Mouse (Mus musculus) gastrocnemius, adult 2 months (tissue): ENCODE measurements around the gene Vmn1r185. TPM values are rescaled to one million over a fixed set of nuclear protein-coding genes. Genes with fewer than 3 reads are reported as not detected.
"Not testable (repeated sequence)": the region's sequence is repeated elsewhere in the genome, so short reads cannot be mapped to it uniquely, and the experiment has no call there.

Source experiments
- DNase-seq: peaks from one replicate; pipeline ENCODE4 v3.0.0; 2022
- H3K27ac ChIP-seq: fragments of 200-600 bp; 2 replicates; pipeline ENCODE4 v1.8.1; 2022; ENCODE audit warnings: mild to moderate bottlenecking
- H3K4me3 ChIP-seq: fragments of 200-600 bp; 2 replicates; pipeline ENCODE4 v1.8.1; 2022; ENCODE audit warnings: mild to moderate bottlenecking, moderate library complexity
- CTCF ChIP-seq: fragments of 200-600 bp; IDR thresholded peaks from 2 replicates; pipeline ENCODE4 v1.8.1; 2022; ENCODE audit warnings: antibody characterized with exemption, mild to moderate bottlenecking, moderate library complexity
- intact Hi-C: fragments of 180-260 bp; cut with DNase I; formaldehyde crosslinking; loops from one replicate; pipeline ENCODE4 v1.15.1; 2025
- long read RNA-seq, 2 experiments: library from polyadenylated mRNA; stranded (forward); transcript quantifications; one replicate each; pipeline ENCODE4 v2.0.0; 2021
- total RNA-seq, 2 experiments: library from RNA; stranded (reverse); gene quantifications; 2 replicates each; pipeline ENCODE4 v1.2.3; 2021

The Vmn1r185 gene
- not detected for total RNA-seq
- long read RNA-seq, experiment 1 = 0 reads
- long read RNA-seq, experiment 2 = 0 reads

DNA sequence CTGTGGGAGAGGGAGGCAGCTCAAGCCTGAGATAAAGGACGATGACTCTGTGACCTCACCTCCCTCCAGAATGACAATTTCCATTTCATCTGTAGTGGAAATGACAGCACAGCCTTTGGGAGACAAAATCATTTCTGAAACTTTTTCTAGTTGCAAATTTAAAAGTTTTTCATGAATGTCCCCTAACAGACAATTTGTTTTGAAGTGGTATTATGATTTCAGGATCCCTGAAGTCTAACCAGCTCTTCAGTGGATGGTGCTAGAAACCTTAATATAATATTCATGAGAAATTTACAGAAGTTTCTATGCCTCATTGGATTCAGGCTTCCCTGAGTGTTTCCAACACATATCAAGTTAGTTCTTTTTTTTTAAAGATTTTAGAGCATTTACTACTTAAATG, at the start of gene Vmn1r185:
TSS of gene Vmn1r185 (minus strand) at position 101 of the 400 bp plus-strand sequence.
- DNase-seq, H3K4me3 ChIP-seq, H3K27ac ChIP-seq, intact Hi-C loops: not testable (repeated sequence)

DNA sequence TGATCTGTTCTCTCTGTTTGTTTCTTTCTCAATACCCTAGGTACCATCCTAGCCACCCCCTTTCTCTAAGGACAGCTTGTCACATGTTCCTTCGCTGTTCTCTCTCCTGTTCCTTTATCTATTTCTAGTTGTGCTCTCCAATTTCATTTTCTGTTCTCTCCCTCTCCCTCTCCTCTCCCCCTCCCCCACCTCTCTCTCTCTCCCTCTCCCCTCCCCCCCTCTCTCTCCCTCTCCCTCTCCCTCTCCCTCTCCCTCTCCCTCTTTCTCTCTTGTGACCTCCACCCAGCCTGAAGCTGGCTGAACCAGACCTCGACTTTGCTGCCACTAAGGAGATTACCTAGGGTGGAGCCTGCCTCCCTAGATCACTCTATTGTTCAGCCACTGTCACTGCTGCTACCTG, 49.2 kb upstream of the Vmn1r185 start:
- intact Hi-C loops, DNase-seq, H3K4me3 ChIP-seq, H3K27ac ChIP-seq: not testable (repeated sequence)

DNA sequence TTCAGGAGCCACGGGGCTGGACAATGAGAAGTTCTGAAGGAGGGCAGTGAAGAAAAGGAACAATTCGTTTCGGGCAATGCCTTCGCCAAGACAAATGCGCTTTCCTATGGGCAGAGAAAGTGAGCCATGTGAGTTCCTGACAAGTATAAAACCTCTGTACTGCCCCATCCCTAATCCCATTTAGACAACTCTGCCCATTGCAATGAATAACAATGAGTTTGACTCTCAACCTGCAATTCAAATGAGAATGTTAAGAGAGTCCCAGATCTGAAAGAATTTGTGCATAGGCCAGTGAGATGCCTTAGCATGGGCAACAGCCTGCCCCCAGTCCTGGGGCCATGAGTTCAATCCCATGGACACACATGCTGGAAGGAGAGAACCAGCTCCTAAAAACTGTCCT, 47.7 kb upstream of the Vmn1r185 start:
- Histone ChIP-seq H3K27ac (no peak overlapping the region), H3K4me3 (no peak overlapping the region)
- intact Hi-C loops = no loop called here
- no peak for DNase-seq
- no peak for TF ChIP-seq CTCF

DNA sequence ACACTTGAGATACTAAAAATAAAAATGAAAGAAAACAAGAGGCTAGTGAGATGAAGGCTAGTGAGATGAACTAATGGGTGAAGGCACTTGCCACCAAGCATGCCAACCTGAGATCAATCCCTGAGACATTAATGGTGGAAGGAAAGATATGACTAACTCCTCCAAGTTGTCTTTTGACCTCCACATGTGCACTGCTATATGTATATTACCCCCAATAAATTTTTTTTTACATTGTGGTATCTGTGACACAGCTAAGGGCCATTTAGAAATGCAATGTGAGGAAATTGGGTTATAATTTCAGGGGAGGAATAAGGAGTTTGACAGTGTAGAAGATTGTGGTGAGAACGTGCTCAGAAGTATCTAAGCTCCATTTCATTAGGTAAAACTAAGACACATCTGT, 28.5 kb downstream of the Vmn1r185 start:
- H3K27ac ChIP-seq = no peak overlapping the region
- intact Hi-C loops = no loop called here
- TF ChIP-seq CTCF = no peak
- no peak for DNase-seq
- H3K4me3 ChIP-seq = no peak overlapping the region

DNA sequence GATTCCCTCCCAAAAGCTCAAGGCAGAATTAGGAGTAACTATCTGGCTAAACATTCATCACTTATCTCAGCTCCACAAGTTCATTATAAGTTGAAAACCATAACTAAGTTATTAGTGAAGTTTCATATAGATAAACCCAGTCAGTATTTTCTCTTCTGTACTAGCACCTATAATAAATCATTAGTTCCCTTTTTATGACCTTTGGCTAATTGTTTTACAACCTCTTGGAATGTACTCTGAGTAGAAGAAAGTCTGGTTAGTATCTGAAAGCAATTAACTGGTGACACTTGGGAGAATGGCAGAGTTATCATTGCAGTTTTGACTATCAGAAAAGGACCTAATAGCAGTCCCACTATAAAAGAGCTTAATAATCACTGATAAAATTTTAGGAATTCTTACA, 29.2 kb downstream of the Vmn1r185 start:
- Histone ChIP-seq H3K27ac (no peak overlapping the region), H3K4me3 (no peak overlapping the region)
- no peak for DNase-seq
- TF ChIP-seq CTCF = no peak
- intact Hi-C loops = no loop called here

Other genes with a start within 250 kb of the Vmn1r185 start
- gene Nlrp9c, start 214.8 kb downstream of the Vmn1r185 start, total RNA-seq = not detected
- not detected for gene Nlrp4a, start 183.4 kb downstream of the Vmn1r185 start, total RNA-seq
- gene Nlrp9a, start 83.4 kb downstream of the Vmn1r185 start, total RNA-seq = not detected
- not detected for gene Cyp2b23, start 68.0 kb upstream of the Vmn1r185 start, total RNA-seq
- gene Cyp2b19, start 138.7 kb upstream of the Vmn1r185 start, total RNA-seq = not detected
- gene Cyp2g1, start 190.4 kb upstream of the Vmn1r185 start, total RNA-seq = not detected
- gene Cyp2a5, start 216.8 kb upstream of the Vmn1r185 start, total RNA-seq = not detected